Mouse (Mus musculus) granulocyte monocyte progenitor cell, adult 5-6 weeks (primary cell): ENCODE results near the gene Mfsd12. TPM values are rescaled to one million over a fixed set of nuclear protein-coding genes. Genes with fewer than 3 reads are reported as not detected.

Experiments
- ATAC-seq: replicated peaks from 2 replicates; pipeline ENCODE4 v1.8.0; 2016; ENCODE audit warnings: mild to moderate bottlenecking, moderate TSS enrichment, inconsistent platforms; ENCODE audit not compliant: poor library complexity, severe bottlenecking
- total RNA-seq, 2 experiments: library from RNA; stranded (forward) in 1 of 2; stranded (reverse) in 1 of 2; fragments of 200-712, 200-1000 nt in 1 of 2; fragments of >200 nt in 1 of 2; fragmentation: Nextera tagmentation in 1 of 2; gene quantifications; 2 replicates each; pipeline ENCODE4 v1.2.3; 2014 to 2017

The Mfsd12 gene
- total RNA-seq, 2 experiments from 2014 or later: 10.8 to 12.0 TPM

- ATAC-seq: peak; percentile 25
Observed at GRCm38 (mm10) chr10:81351678-81352291, 5.5 kb upstream of the Mfsd12 start.

GRCm38 (mm10) chr10:81354738-81355477 is 2.4 kb upstream of the Mfsd12 start:
- ATAC-seq: no peak

GRCm38 (mm10) chr10:81355533-81355932 is 1.8 kb upstream of the Mfsd12 start:
- ATAC-seq: no peak

- ATAC-seq: peak; percentile 52
Observed at GRCm38 (mm10) chr10:81356352-81356990, 820 bp upstream of the Mfsd12 start.

- ATAC-seq: no peak
Observed at GRCm38 (mm10) chr10:81358209-81358608, 918 bp downstream of the Mfsd12 start.

- ATAC-seq: peak; percentile 67
Observed at GRCm38 (mm10) chr10:81358841-81359240, 1.6 kb downstream of the Mfsd12 start.

- ATAC-seq: no peak
Observed at GRCm38 (mm10) chr10:81360721-81361120, 3.4 kb downstream of the Mfsd12 start.

GRCm38 (mm10) chr10:81362336-81362949 is 5.2 kb downstream of the Mfsd12 start:
- no peak for ATAC-seq

- no peak for ATAC-seq
Observed at GRCm38 (mm10) chr10:81363436-81364346, 6.4 kb downstream of the Mfsd12 start.

GRCm38 (mm10) chr10:81364666-81365065 is 7.4 kb downstream of the Mfsd12 start:
- ATAC-seq: no peak

GRCm38 (mm10) chr10:81365073-81365472 is 7.8 kb downstream of the Mfsd12 start:
- ATAC-seq: no peak

- ATAC-seq: peak; percentile 40
Observed at GRCm38 (mm10) chr10:81365672-81366476, 8.6 kb downstream of the Mfsd12 start, which contains the start of gene 4930404N11Rik. Gene 4930404N11Rik (minus strand): TSS chr10:81365816.

- no peak for ATAC-seq
Observed at GRCm38 (mm10) chr10:81366477-81367206, 9.4 kb downstream of the Mfsd12 start.

GRCm38 (mm10) chr10:81367207-81367495 is 9.9 kb downstream of the Mfsd12 start:
- no peak for ATAC-seq

- no peak for ATAC-seq
Observed at GRCm38 (mm10) chr10:81375322-81375721, 18.0 kb downstream of the Mfsd12 start.

GRCm38 (mm10) chr10:81376561-81377361 is 19.5 kb downstream of the Mfsd12 start:
- ATAC-seq: no peak

- no peak for ATAC-seq
Observed at GRCm38 (mm10) chr10:81377362-81377664, 20.0 kb downstream of the Mfsd12 start.
